Mouse (Mus musculus) liver, embryonic 11.5 days (tissue): ENCODE measurements around the gene Gpr141. TPM values are rescaled to one million over a fixed set of nuclear protein-coding genes. Genes with fewer than 3 reads are reported as not detected.
"Not testable (repeated sequence)": the region's sequence is repeated elsewhere in the genome, so short reads cannot be mapped to it uniquely, and the experiment has no call there.

Experiments
- ATAC-seq: fragments of 200-750 bp; cut with Nextera tagmentation; replicated peaks from 2 replicates; pipeline ENCODE4 v1.8.0; 2017; ENCODE audit warnings: moderate number of reproducible peaks, mild to moderate bottlenecking, moderate TSS enrichment, moderate library complexity; ENCODE audit not compliant: low FRiP score
- DNase-seq: peaks from one replicate; pipeline ENCODE4 v3.0.0-alpha.2; 2017; ENCODE audit warnings: low spot score
- H3K27ac ChIP-seq: fragments of 300-500 bp; sonication (generic); 2 replicates; pipeline ENCODE4 v1.5.1; 2014; ENCODE audit warnings: mild to moderate bottlenecking, low read depth, low read length, control low read depth
- H3K27me3 ChIP-seq: fragments of 300-500 bp; sonication (generic); replicated peaks from 2 replicates; pipeline ENCODE4 v1.6.1; 2014; ENCODE audit warnings: low read length, mixed read lengths; ENCODE audit not compliant: control insufficient read depth, insufficient read depth
- H3K36me3 ChIP-seq: fragments of 300-500 bp; sonication (generic); 2 replicates; pipeline ENCODE4 v1.6.1; 2014; ENCODE audit warnings: mild to moderate bottlenecking, low read length, moderate library complexity, mixed read lengths; ENCODE audit not compliant: control insufficient read depth, insufficient read depth
- H3K4me1 ChIP-seq: fragments of 300-500 bp; sonication (generic); replicated peaks from 2 replicates; pipeline ENCODE4 v1.6.1; 2014; ENCODE audit warnings: low read length, mixed read lengths; ENCODE audit not compliant: control insufficient read depth, insufficient read depth
- H3K4me2 ChIP-seq: fragments of 300-500 bp; sonication (generic); 2 replicates; pipeline ENCODE4 v1.6.1; 2014; ENCODE audit warnings: mild to moderate bottlenecking, control low read depth, moderate library complexity
- H3K4me3 ChIP-seq: fragments of 300-500 bp; sonication (generic); 2 replicates; pipeline ENCODE4 v1.5.1; 2014; ENCODE audit warnings: low read depth, low read length, control low read depth
- H3K9ac ChIP-seq: fragments of 300-500 bp; sonication (generic); 2 replicates; pipeline ENCODE4 v1.6.1; 2014; ENCODE audit warnings: low read depth, low read length, control low read depth
- H3K9me3 ChIP-seq: fragments of 300-500 bp; sonication (generic); 2 replicates; pipeline ENCODE4 v1.6.1; 2016; ENCODE audit warnings: low read length, inconsistent platforms, mixed read lengths; ENCODE audit not compliant: control insufficient read depth
- WGBS: fragments of 180-500 bp; shearing (Covaris S2); extraction: QIAGEN DNeasy Blood & Tissue Kit; methylation state at CpG from one replicate; pipeline ENCODE4 v1.1.7; 2014; 5-methylcytosine and 5-hydroxymethylcytosine counted together
- polyA plus RNA-seq: library from polyadenylated mRNA; unstranded; fragments of >200 nt; fragmentation: Nextera tagmentation; extraction: Ambion mirVana; gene quantifications from 2 replicates; pipeline ENCODE4 v1.2.1, GENCODE M21; 2014

The Gpr141 gene
- polyA plus RNA-seq, 1 experiment from 2014 or later: 1.2 TPM

DNA sequence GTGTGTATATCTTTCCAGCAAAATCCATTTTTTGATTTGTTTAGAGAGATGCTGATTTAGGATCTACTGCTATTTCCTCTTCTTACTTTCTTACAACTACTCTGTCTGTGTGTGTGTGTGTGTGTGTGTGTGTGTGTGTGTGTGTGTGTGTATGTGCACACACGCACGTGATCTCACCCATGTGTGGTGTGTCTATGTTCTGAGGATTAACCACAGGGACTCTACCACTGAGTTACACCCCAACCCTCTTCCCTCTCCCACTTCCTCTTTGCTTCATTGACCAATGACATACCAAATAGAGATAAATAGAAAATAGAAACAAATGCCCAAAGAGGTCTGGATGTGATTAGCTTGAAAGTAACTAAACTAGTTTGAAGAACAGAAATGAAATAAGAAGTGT, 4.0 kb upstream of the Gpr141 start:
- Histone ChIP-seq H3K27me3 (no peaks in the 10 kb centered on the region), H3K9ac (no peak overlapping the region), H3K4me3 (no peak overlapping the region), H3K4me1 (no peaks in the 10 kb centered on the region), H3K9me3 (no peaks in the 10 kb centered on the region), H3K36me3 (no peaks in the 10 kb centered on the region), H3K27ac (no peak overlapping the region), H3K4me2 (no peak overlapping the region)
- WGBS: 58% methylated on average over 2 of the region's 2 CpGs
- ATAC-seq (no peak), DNase-seq (no peak)

DNA sequence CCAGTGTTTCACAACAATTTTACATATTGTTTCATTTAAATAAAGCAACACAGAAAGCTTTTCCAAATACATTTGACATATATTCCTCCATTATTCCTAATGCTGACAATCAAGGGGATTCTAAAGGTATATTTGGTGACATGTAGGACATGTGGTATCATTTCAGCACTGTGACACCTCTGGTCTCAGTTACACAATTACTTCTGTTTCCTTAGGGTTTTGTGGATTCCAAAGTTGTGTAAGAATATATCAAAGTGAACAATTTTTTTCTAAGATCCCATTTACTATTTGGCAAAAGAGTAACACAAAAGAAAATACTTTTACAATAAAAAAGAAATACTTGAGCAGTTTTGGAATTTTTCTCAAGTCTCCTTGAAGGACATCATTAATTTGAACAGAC, 2.4 kb downstream of the Gpr141 start:
- no peaks in the 10 kb centered on the region for H3K4me1 ChIP-seq
- no peak overlapping the region for H3K27ac ChIP-seq
- DNase-seq (no peak), ATAC-seq (no peak)
- no peaks in the 10 kb centered on the region for H3K27me3 ChIP-seq
- H3K9me3 ChIP-seq: no peaks in the 10 kb centered on the region
- H3K4me3 ChIP-seq: no peak overlapping the region
- H3K9ac ChIP-seq: no peak overlapping the region
- H3K4me2 ChIP-seq: no peak overlapping the region
- H3K36me3 ChIP-seq: no peaks in the 10 kb centered on the region

DNA sequence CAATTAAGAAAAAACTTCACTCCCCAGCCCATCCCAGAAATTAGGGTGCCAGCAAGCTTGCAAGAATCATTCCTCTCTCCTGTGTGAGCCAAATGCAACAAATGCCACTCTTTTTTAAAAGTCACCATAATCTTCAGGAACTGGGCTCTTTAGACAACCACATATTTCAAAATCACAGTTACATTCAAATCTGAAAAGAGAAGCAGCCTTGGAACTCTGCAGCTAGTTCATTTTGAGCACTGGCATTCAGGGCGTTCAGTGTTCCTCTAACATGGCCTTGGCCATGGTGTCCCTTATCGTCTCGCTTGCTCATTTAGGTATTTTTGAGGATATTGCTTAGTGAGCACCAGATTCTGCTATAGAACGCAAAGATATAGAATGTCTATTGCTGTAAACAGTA, 4.1 kb downstream of the Gpr141 start:
- no peaks in the 10 kb centered on the region for H3K9me3 ChIP-seq
- 79% methylated on average over 4 of the region's 4 CpGs for WGBS
- no peaks in the 10 kb centered on the region for H3K36me3 ChIP-seq
- no peaks in the 10 kb centered on the region for H3K27me3 ChIP-seq
- ATAC-seq (no peak), DNase-seq (no peak)
- H3K27ac ChIP-seq: no peak overlapping the region
- H3K4me1 ChIP-seq: no peaks in the 10 kb centered on the region
- no peak overlapping the region for H3K9ac ChIP-seq
- H3K4me2 ChIP-seq: no peak overlapping the region
- no peak overlapping the region for H3K4me3 ChIP-seq

- Histone ChIP-seq H3K9me3 (no peaks in the 10 kb centered on the region), H3K4me1 (no peaks in the 10 kb centered on the region), H3K4me2 (no peak overlapping the region), H3K36me3 (no peaks in the 10 kb centered on the region), H3K9ac (no peak overlapping the region), H3K4me3 (no peak overlapping the region), H3K27ac (no peak overlapping the region), H3K27me3 (no peaks in the 10 kb centered on the region)
- WGBS: 55% methylated on average over 2 of the region's 2 CpGs
- DNase-seq (no peak), ATAC-seq (no peak)
These were observed 4.8 kb downstream of the Gpr141 start for GRCm38 (mm10) chr13:19819243-19819642.

- no peak for ATAC-seq
These were observed 29.1 kb downstream of the Gpr141 start for GRCm38 (mm10) chr13:19794942-19795341.

DNA sequence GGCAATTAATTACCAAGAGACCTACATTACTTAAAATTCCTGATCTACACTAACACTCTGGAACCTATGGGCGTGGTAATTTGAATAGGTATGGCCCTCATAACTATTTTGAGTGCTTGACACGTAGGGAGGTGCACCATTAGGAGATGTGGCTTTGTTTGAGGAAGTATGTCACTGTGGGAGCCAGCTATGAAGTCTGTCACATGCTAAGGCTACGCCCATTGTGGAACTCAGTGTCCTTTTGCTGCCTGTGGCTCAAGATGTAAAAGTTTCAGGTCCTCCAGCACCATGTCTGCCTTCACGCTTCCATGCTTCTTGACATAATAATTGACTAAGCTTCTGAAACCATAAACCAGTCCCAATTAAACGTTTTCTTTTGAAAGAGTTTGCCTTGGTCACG, 29.6 kb downstream of the Gpr141 start:
- Histone ChIP-seq H3K27me3 (no peaks in the 10 kb centered on the region), H3K36me3 (no peaks in the 10 kb centered on the region), H3K4me1 (no peaks in the 10 kb centered on the region), H3K9me3 (no peaks in the 10 kb centered on the region), H3K4me3 (no peak overlapping the region), H3K4me2 (no peak overlapping the region), H3K27ac (no peak overlapping the region), H3K9ac (no peak overlapping the region)
- ATAC-seq (no peak), DNase-seq (no peak)
- 67% methylated on average over 6 of the region's 6 CpGs for WGBS

More at GRCm38 (mm10) chr13:19794942-19795341, 29.1 kb downstream of the Gpr141 start:
- H3K4me3 ChIP-seq: no peak overlapping the region
- H3K36me3 ChIP-seq: no peaks in the 10 kb centered on the region
- H3K4me1 ChIP-seq: no peaks in the 10 kb centered on the region
- DNase-seq: no peak
- H3K27me3 ChIP-seq: no peaks in the 10 kb centered on the region
- H3K9me3 ChIP-seq: no peaks in the 10 kb centered on the region
- WGBS: 90% methylated on average over 3 of the region's 3 CpGs
- H3K4me2 ChIP-seq: no peak overlapping the region
- no peak overlapping the region for H3K9ac ChIP-seq
- H3K27ac ChIP-seq: no peak overlapping the region

DNA sequence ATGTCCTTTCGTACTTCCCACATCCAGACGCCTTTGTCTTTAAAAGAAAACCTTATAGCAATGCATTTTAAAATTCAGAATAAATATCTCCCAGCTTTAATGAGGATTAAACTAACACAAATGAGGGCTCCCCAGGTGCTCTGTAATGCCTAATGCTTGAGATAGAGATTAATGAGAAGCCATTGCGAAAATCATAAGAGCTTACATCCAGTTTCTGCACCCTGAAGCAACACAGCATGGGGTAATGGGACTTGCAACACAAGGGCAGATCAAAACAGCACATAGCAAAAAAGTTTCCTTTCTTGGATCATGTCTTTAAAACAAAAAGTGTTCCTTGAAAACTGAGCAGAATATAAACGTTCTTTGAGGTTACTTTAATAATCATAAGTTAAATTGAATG, 30.3 kb downstream of the Gpr141 start:
- Histone ChIP-seq H3K9me3 (no peaks in the 10 kb centered on the region), H3K36me3 (no peaks in the 10 kb centered on the region), H3K4me3 (no peak overlapping the region), H3K27ac (no peak overlapping the region), H3K27me3 (no peaks in the 10 kb centered on the region), H3K9ac (no peak overlapping the region), H3K4me2 (no peak overlapping the region), H3K4me1 (no peaks in the 10 kb centered on the region)
- WGBS: 81% methylated on average over 4 of the region's 4 CpGs
- DNase-seq (no peak), ATAC-seq (no peak)

GRCm38 (mm10) chr13:19787946-19788345, 36.1 kb downstream of the Gpr141 start:
- WGBS: 22% methylated on average over 1 of the region's 1 CpGs
- H3K4me2 ChIP-seq, ATAC-seq, H3K9ac ChIP-seq, H3K27ac ChIP-seq, H3K4me3 ChIP-seq, DNase-seq, H3K4me1 ChIP-seq, H3K27me3 ChIP-seq, H3K9me3 ChIP-seq, H3K36me3 ChIP-seq: not testable (repeated sequence)

DNA sequence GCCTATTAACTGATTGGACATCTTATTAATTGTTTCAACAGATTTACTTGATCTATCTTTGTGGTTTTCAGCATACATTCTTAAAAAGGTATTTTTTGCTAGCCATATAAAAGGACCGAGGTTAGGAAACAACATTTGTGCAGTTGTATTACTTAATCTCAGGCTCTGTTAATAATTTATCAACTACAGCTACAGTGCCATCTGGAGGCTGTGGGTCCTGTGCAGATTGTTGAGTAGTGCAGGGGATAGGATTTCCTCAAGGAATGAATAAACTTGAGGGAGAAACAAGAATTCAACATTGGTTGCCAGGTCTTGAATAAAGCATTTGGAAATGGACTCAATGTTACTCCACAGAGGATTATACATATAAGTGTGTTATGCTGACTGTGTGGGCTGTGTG, 53.9 kb downstream of the Gpr141 start:
- H3K36me3 ChIP-seq: no peaks in the 10 kb centered on the region
- WGBS: 88% methylated on average over 1 of the region's 1 CpGs
- DNase-seq: no peak
- H3K4me2 ChIP-seq: no peak overlapping the region
- H3K4me1 ChIP-seq: no peaks in the 10 kb centered on the region
- H3K9me3 ChIP-seq: no peaks in the 10 kb centered on the region
- no peak for ATAC-seq
- H3K27ac ChIP-seq: no peak overlapping the region
- no peak overlapping the region for H3K9ac ChIP-seq
- no peak overlapping the region for H3K4me3 ChIP-seq
- no peaks in the 10 kb centered on the region for H3K27me3 ChIP-seq
